Mouse (Mus musculus): ENCODE data around the gene Sema5b. TPM values are rescaled to one million over a fixed set of nuclear protein-coding genes. Genes with fewer than 3 reads are reported as not detected.

The Sema5b gene
- total and polyA plus RNA-seq, 2 experiments from 2014 or later = 0.67 to 4.8 TPM

- no peak overlapping the region for H3K4me3 ChIP-seq (ENCODE audit: low read depth, low read length)
- DNase-seq (ENCODE audit: low spot score) = no peak
- no peak for ATAC-seq (ENCODE audit: insufficient read depth, low read depth)
- H3K27ac ChIP-seq (ENCODE audit: low read depth) = no peak overlapping the region
- H3K27me3 ChIP-seq (ENCODE audit: control insufficient read depth, insufficient read depth, low read length) = peaks cover 18% of the 10 kb centered on the region; the same call in 1 of the 2 replicates
- no peaks in the 10 kb centered on the region for H3K36me3 ChIP-seq (replicated peaks; ENCODE audit: control insufficient read depth, insufficient read depth, low read length)
- no peak for TF ChIP-seq EP300 (IDR thresholded peaks at IDR 0.05; ENCODE audit: low read depth)
- TF ChIP-seq CTCF (IDR thresholded peaks at IDR 0.05; ENCODE audit: low read depth) = no peak
- H3K4me2 ChIP-seq (ENCODE audit: low read depth, low read length) = no peak overlapping the region
- peaks cover 4% of the 10 kb centered on the region; the same call in 1 of the 2 replicates for H3K4me1 ChIP-seq (ENCODE audit: control insufficient read depth, insufficient read depth)
- no peak overlapping the region for H3K9ac ChIP-seq (replicated peaks; ENCODE audit: low read depth, low read length)
- H3K9me3 ChIP-seq (replicated peaks; ENCODE audit: control insufficient read depth, low read length) = no peaks in the 10 kb centered on the region
- WGBS = 40% methylated on average over 6 of the region's 6 CpGs
Measured at GRCm38 (mm10) chr16:35596241-35596640, 55.3 kb downstream of the Sema5b start.

GRCm38 (mm10) chr16:35596661-35597350 is 55.9 kb downstream of the Sema5b start:
- H3K36me3 ChIP-seq (replicated peaks; ENCODE audit: control insufficient read depth, insufficient read depth, low read length) = no peaks in the 10 kb centered on the region
- ATAC-seq (ENCODE audit: insufficient read depth, low read depth) = no peak
- H3K9ac ChIP-seq (replicated peaks; ENCODE audit: low read depth, low read length) = no peak overlapping the region
- TF ChIP-seq CTCF (IDR thresholded peaks at IDR 0.05; ENCODE audit: low read depth) (no peak), EP300 (IDR thresholded peaks at IDR 0.05; ENCODE audit: low read depth) (no peak)
- H3K9me3 ChIP-seq (replicated peaks; ENCODE audit: control insufficient read depth, low read length) = no peaks in the 10 kb centered on the region
- peaks cover 4% of the 10 kb centered on the region; the same call in 1 of the 2 replicates for H3K4me1 ChIP-seq (ENCODE audit: control insufficient read depth, insufficient read depth)
- no peak overlapping the region for H3K27ac ChIP-seq (ENCODE audit: low read depth)
- 34% methylated on average over 8 of the region's 8 CpGs for WGBS
- no peak overlapping the region for H3K4me3 ChIP-seq (ENCODE audit: low read depth, low read length)
- DNase-seq (ENCODE audit: low spot score) = no peak
- no peak overlapping the region for H3K4me2 ChIP-seq (ENCODE audit: low read depth, low read length)
- peaks cover 15% of the 10 kb centered on the region; the same call in 1 of the 2 replicates for H3K27me3 ChIP-seq (ENCODE audit: control insufficient read depth, insufficient read depth, low read length)

GRCm38 (mm10) chr16:35597991-35598390 is 57.0 kb downstream of the Sema5b start:
- Histone ChIP-seq H3K36me3 (replicated peaks; ENCODE audit: control insufficient read depth, insufficient read depth, low read length) (no peaks in the 10 kb centered on the region), H3K27me3 (ENCODE audit: control insufficient read depth, insufficient read depth, low read length) (peaks cover 26% of the 10 kb centered on the region; the same call in 1 of the 2 replicates), H3K9me3 (replicated peaks; ENCODE audit: control insufficient read depth, low read length) (no peaks in the 10 kb centered on the region), H3K4me2 (ENCODE audit: low read depth, low read length) (no peak overlapping the region), H3K27ac (ENCODE audit: low read depth) (no peak overlapping the region), H3K4me1 (ENCODE audit: control insufficient read depth, insufficient read depth) (no peaks in the 10 kb centered on the region; the same call in 1 of the 2 replicates), H3K4me3 (ENCODE audit: low read depth, low read length) (no peak overlapping the region), H3K9ac (replicated peaks; ENCODE audit: low read depth, low read length) (no peak overlapping the region)
- no peak for TF ChIP-seq EP300 (IDR thresholded peaks at IDR 0.05; ENCODE audit: low read depth)
- TF ChIP-seq CTCF (IDR thresholded peaks at IDR 0.05; ENCODE audit: low read depth) = no peak
- no peak for ATAC-seq (ENCODE audit: insufficient read depth, low read depth)
- DNase-seq (ENCODE audit: low spot score) = no peak
- WGBS = 26% methylated on average over 6 of the region's 6 CpGs

GRCm38 (mm10) chr16:35598802-35599201 is 57.9 kb downstream of the Sema5b start:
- Histone ChIP-seq H3K27me3 (ENCODE audit: control insufficient read depth, insufficient read depth, low read length) (peaks cover 33% of the 10 kb centered on the region), H3K27ac (ENCODE audit: low read depth) (no peak overlapping the region), H3K4me2 (ENCODE audit: low read depth, low read length) (no peak overlapping the region), H3K4me1 (ENCODE audit: control insufficient read depth, insufficient read depth) (no peaks in the 10 kb centered on the region; the same call in 1 of the 2 replicates), H3K9me3 (replicated peaks; ENCODE audit: control insufficient read depth, low read length) (no peaks in the 10 kb centered on the region), H3K4me3 (ENCODE audit: low read depth, low read length) (no peak overlapping the region), H3K36me3 (replicated peaks; ENCODE audit: control insufficient read depth, insufficient read depth, low read length) (no peaks in the 10 kb centered on the region), H3K9ac (replicated peaks; ENCODE audit: low read depth, low read length) (no peak overlapping the region)
- DNase-seq (ENCODE audit: low spot score) = no peak
- 63% methylated on average over 5 of the region's 5 CpGs for WGBS
- TF ChIP-seq CTCF (IDR thresholded peaks at IDR 0.05; ENCODE audit: low read depth) = no peak
- TF ChIP-seq EP300 (IDR thresholded peaks at IDR 0.05; ENCODE audit: low read depth) = no peak
- ATAC-seq (ENCODE audit: insufficient read depth, low read depth) = no peak

GRCm38 (mm10) chr16:35600282-35600681 is 59.3 kb downstream of the Sema5b start:
- no peak overlapping the region for H3K27ac ChIP-seq (ENCODE audit: low read depth)
- H3K4me2 ChIP-seq (ENCODE audit: low read depth, low read length) = no peak overlapping the region
- no peaks in the 10 kb centered on the region for H3K9me3 ChIP-seq (replicated peaks; ENCODE audit: control insufficient read depth, low read length)
- no peaks in the 10 kb centered on the region; the same call in 1 of the 2 replicates for H3K4me1 ChIP-seq (ENCODE audit: control insufficient read depth, insufficient read depth)
- ATAC-seq (ENCODE audit: insufficient read depth, low read depth) (no peak), DNase-seq (ENCODE audit: low spot score) (no peak)
- WGBS = 73% methylated on average over 4 of the region's 5 CpGs
- no peak overlapping the region for H3K4me3 ChIP-seq (ENCODE audit: low read depth, low read length)
- TF ChIP-seq CTCF (IDR thresholded peaks at IDR 0.05; ENCODE audit: low read depth) = no peak
- TF ChIP-seq EP300 (IDR thresholded peaks at IDR 0.05; ENCODE audit: low read depth) = no peak
- H3K36me3 ChIP-seq (replicated peaks; ENCODE audit: control insufficient read depth, insufficient read depth, low read length) = no peaks in the 10 kb centered on the region
- no peak overlapping the region for H3K9ac ChIP-seq (replicated peaks; ENCODE audit: low read depth, low read length)
- peaks cover 38% of the 10 kb centered on the region for H3K27me3 ChIP-seq (ENCODE audit: control insufficient read depth, insufficient read depth, low read length)
